Mouse (Mus musculus) liver, postnatal 0 days (tissue): Measurements from ENCODE around the gene Zfp131. TPM values are rescaled to one million over a fixed set of nuclear protein-coding genes. Genes with fewer than 3 reads are reported as not detected.

Source experiments
- ATAC-seq: fragments of 200-750 bp; cut with Nextera tagmentation; 2 replicates; pipeline ENCODE4 v1.8.0; 2017; ENCODE audit warnings: mild to moderate bottlenecking, moderate library complexity
- DNase-seq: peaks from one replicate; pipeline ENCODE4 v3.0.0-alpha.2; 2016
- H3K27ac ChIP-seq: fragments of 300-500 bp; sonication (generic); 2 replicates; pipeline ENCODE4 v1.5.1; 2014; ENCODE audit warnings: antibody characterized with exemption, moderate library complexity, mild to moderate bottlenecking, low read depth
- H3K27me3 ChIP-seq: fragments of 300-500 bp; sonication (generic); 2 replicates; pipeline ENCODE4 v1.6.1; 2014; ENCODE audit warnings: low read length, control low read depth, mixed read lengths; ENCODE audit not compliant: insufficient read depth
- H3K36me3 ChIP-seq: fragments of 300-500 bp; sonication (generic); replicated peaks from 2 replicates; pipeline ENCODE4 v1.6.1; 2014; ENCODE audit warnings: mild to moderate bottlenecking, control low read depth, low read length, moderate library complexity, mixed read lengths; ENCODE audit not compliant: insufficient read depth
- H3K4me1 ChIP-seq: fragments of 300-500 bp; sonication (generic); 2 replicates; pipeline ENCODE4 v1.6.1; 2014; ENCODE audit warnings: antibody characterized with exemption, mild to moderate bottlenecking, control low read depth; ENCODE audit not compliant: insufficient read depth
- H3K4me2 ChIP-seq: fragments of 300-500 bp; sonication (generic); 2 replicates; pipeline ENCODE4 v1.6.1; 2014; ENCODE audit warnings: low read depth, mild to moderate bottlenecking, low read length, moderate library complexity, mixed read lengths
- H3K4me3 ChIP-seq: fragments of 300-500 bp; sonication (generic); 2 replicates; pipeline ENCODE4 v1.5.1; 2014; ENCODE audit warnings: low read depth, low read length
- H3K9ac ChIP-seq: fragments of 300-500 bp; sonication (generic); replicated peaks from 2 replicates; pipeline ENCODE4 v1.6.1; 2014; ENCODE audit warnings: mild to moderate bottlenecking, moderate library complexity
- H3K9me3 ChIP-seq: fragments of 300-500 bp; sonication (generic); 2 replicates; pipeline ENCODE4 v1.6.1; 2016; ENCODE audit warnings: mild to moderate bottlenecking, control low read depth, low read length, mixed read lengths
- CTCF ChIP-seq: sonication (generic); IDR thresholded peaks from 2 replicates; pipeline ENCODE4 v1.5.1; 2016; ENCODE audit warnings: antibody characterized with exemption, low read depth
- EP300 ChIP-seq: IDR thresholded peaks from 2 replicates; pipeline ENCODE4 v1.6.1; 2016; ENCODE audit warnings: antibody characterized with exemption, low read depth, mild to moderate bottlenecking
- WGBS: fragments of 180-500 bp; shearing (Covaris S2); extraction: QIAGEN DNeasy Blood & Tissue Kit; methylation state at CpG from one replicate; pipeline ENCODE4 v1.1.7; 2014; ENCODE audit not compliant: insufficient replicate concordance; 5-methylcytosine and 5-hydroxymethylcytosine counted together
- polyA plus RNA-seq: library from polyadenylated mRNA; unstranded; fragments of >200 nt; fragmentation: Nextera tagmentation; extraction: Ambion mirVana; gene quantifications from 2 replicates; pipeline ENCODE4 v1.2.1, GENCODE M21; 2015

The Zfp131 gene
- polyA plus RNA-seq, 1 experiment from 2014 or later = 8.8 TPM

GRCm38 (mm10) chr13:119755681-119756471 lies 34.8 kb downstream of the Zfp131 start, which contains the start of gene Nim1k:
TSS of gene Nim1k (minus strand) at chr13:119755882.
- WGBS = 8% methylated on average over 39 of the region's 43 CpGs
- Histone ChIP-seq H3K4me3 (peak within 1 kb of the TSS; percentile 46), H3K9me3 (no peaks in the 10 kb centered on the region), H3K27me3 (no peaks in the 10 kb centered on the region; the same call in 1 of the 2 replicates), H3K36me3 (peaks cover 1% of the 10 kb centered on the region; the same call in 1 of the 2 replicates), H3K9ac (peak within 1 kb of the TSS; percentile 49), H3K27ac (no peak within 1 kb of the TSS), H3K4me2 (peak within 1 kb of the TSS; percentile 74), H3K4me1 (peaks cover 12% of the 10 kb centered on the region; the same call in 1 of the 2 replicates)
- DNase-seq (peak; percentile 68), ATAC-seq (peak; percentile 89)
- no peak for TF ChIP-seq EP300
- TF ChIP-seq CTCF = no peak

- 2% methylated on average over 16 of the region's 16 CpGs for WGBS
- no peaks in the 10 kb centered on the region for H3K9me3 ChIP-seq
- H3K27me3 ChIP-seq = no peaks in the 10 kb centered on the region; the same call in 1 of the 2 replicates
- DNase-seq (peak; percentile 19), ATAC-seq (peak; percentile 60)
- H3K9ac ChIP-seq = peak overlapping the region; percentile 49
- H3K4me3 ChIP-seq = peak overlapping the region; percentile 46
- TF ChIP-seq CTCF (no peak), EP300 (no peak)
- H3K4me1 ChIP-seq = peaks cover 12% of the 10 kb centered on the region; the same call in 1 of the 2 replicates
- no peaks in the 10 kb centered on the region for H3K36me3 ChIP-seq
- no peak overlapping the region for H3K27ac ChIP-seq
- peak overlapping the region; percentile 74 for H3K4me2 ChIP-seq
Observed at GRCm38 (mm10) chr13:119755141-119755547, 35.5 kb downstream of the Zfp131 start.

- Histone ChIP-seq H3K9ac (no peak overlapping the region), H3K4me3 (no peak overlapping the region), H3K4me1 (peaks cover 12% of the 10 kb centered on the region; the same call in 1 of the 2 replicates), H3K27me3 (no peaks in the 10 kb centered on the region; the same call in 1 of the 2 replicates), H3K9me3 (no peaks in the 10 kb centered on the region), H3K4me2 (peak overlapping the region; percentile 74), H3K36me3 (no peaks in the 10 kb centered on the region), H3K27ac (no peak overlapping the region)
- no peak for TF ChIP-seq EP300
- no peak for TF ChIP-seq CTCF
- DNase-seq (no peak), ATAC-seq (no peak)
- WGBS = 31% methylated on average over 3 of the region's 3 CpGs
Observed at GRCm38 (mm10) chr13:119754635-119755020, 36.1 kb downstream of the Zfp131 start.

GRCm38 (mm10) chr13:119753859-119754634 lies 36.6 kb downstream of the Zfp131 start:
- ATAC-seq = no peak

GRCm38 (mm10) chr13:119746930-119747329 lies 43.8 kb downstream of the Zfp131 start:
- Histone ChIP-seq H3K4me1 (no peaks in the 10 kb centered on the region), H3K4me2 (no peak overlapping the region), H3K36me3 (no peaks in the 10 kb centered on the region), H3K9ac (no peak overlapping the region), H3K27me3 (no peaks in the 10 kb centered on the region), H3K9me3 (no peaks in the 10 kb centered on the region), H3K27ac (no peak overlapping the region), H3K4me3 (no peak overlapping the region)
- DNase-seq (no peak), ATAC-seq (no peak)
- TF ChIP-seq EP300 (no peak), CTCF (no peak)
- 69% methylated on average over 4 of the region's 4 CpGs for WGBS

More at GRCm38 (mm10) chr13:119753859-119754634, 36.6 kb downstream of the Zfp131 start:
- Histone ChIP-seq H3K4me3 (no peak overlapping the region), H3K27ac (no peak overlapping the region), H3K27me3 (no peaks in the 10 kb centered on the region; the same call in 1 of the 2 replicates), H3K9ac (no peak overlapping the region), H3K4me1 (peaks cover 12% of the 10 kb centered on the region; the same call in 1 of the 2 replicates), H3K36me3 (no peaks in the 10 kb centered on the region), H3K9me3 (no peaks in the 10 kb centered on the region), H3K4me2 (no peak overlapping the region)
- TF ChIP-seq EP300 = no peak
- no peak for TF ChIP-seq CTCF
- WGBS = 68% methylated on average over 9 of the region's 9 CpGs
- DNase-seq = no peak

GRCm38 (mm10) chr13:119743470-119743869 lies 47.2 kb downstream of the Zfp131 start:
- WGBS = 61% methylated on average over 3 of the region's 3 CpGs
- Histone ChIP-seq H3K36me3 (no peaks in the 10 kb centered on the region), H3K27me3 (no peaks in the 10 kb centered on the region), H3K9ac (no peak overlapping the region), H3K9me3 (no peaks in the 10 kb centered on the region), H3K4me1 (no peaks in the 10 kb centered on the region), H3K4me3 (no peak overlapping the region), H3K27ac (no peak overlapping the region), H3K4me2 (no peak overlapping the region)
- TF ChIP-seq CTCF = no peak
- no peak for TF ChIP-seq EP300
- ATAC-seq (no peak), DNase-seq (no peak)
